Mouse (Mus musculus) midbrain, embryonic 14.5 days (tissue): ENCODE results near the gene Tarsl2. TPM values are rescaled to one million over a fixed set of nuclear protein-coding genes. Genes with fewer than 3 reads are reported as not detected.

Experiments
- ATAC-seq: fragments of 200-750 bp; cut with Nextera tagmentation; 2 replicates; pipeline ENCODE4 v1.8.0; 2017; ENCODE audit warnings: moderate number of reproducible peaks, moderate library complexity; ENCODE audit not compliant: low FRiP score, low TSS enrichment
- DNase-seq: peaks from one replicate; pipeline ENCODE4 v3.0.0-alpha.2; 2015
- H3K27ac ChIP-seq: fragments of 300-500 bp; sonication (generic); replicated peaks from 2 replicates; pipeline ENCODE4 v1.5.1; 2014; ENCODE audit warnings: mild to moderate bottlenecking, low read depth, low read length, moderate library complexity
- H3K27me3 ChIP-seq: fragments of 300-500 bp; sonication (generic); 2 replicates; pipeline ENCODE4 v1.6.1; 2014; ENCODE audit warnings: low read length, control low read depth, mixed read lengths; ENCODE audit not compliant: control insufficient read depth, insufficient read depth
- H3K36me3 ChIP-seq: fragments of 300-500 bp; sonication (generic); 2 replicates; pipeline ENCODE4 v1.6.1; 2014; ENCODE audit warnings: low read length, control low read depth; ENCODE audit not compliant: control insufficient read depth, insufficient read depth
- H3K4me1 ChIP-seq: fragments of 300-500 bp; sonication (generic); 2 replicates; pipeline ENCODE4 v1.6.1; 2014; ENCODE audit warnings: mild to moderate bottlenecking, antibody characterized with exemption, low read length, control low read depth; ENCODE audit not compliant: control insufficient read depth, insufficient read depth
- H3K4me2 ChIP-seq: fragments of 300-500 bp; sonication (generic); 2 replicates; pipeline ENCODE4 v1.6.1; 2014; ENCODE audit warnings: mild to moderate bottlenecking, low read length, moderate library complexity
- H3K4me3 ChIP-seq: fragments of 300-500 bp; sonication (generic); replicated peaks from 2 replicates; pipeline ENCODE4 v1.5.1; 2014; ENCODE audit warnings: low read depth, low read length
- H3K9ac ChIP-seq: fragments of 300-500 bp; sonication (generic); replicated peaks from 2 replicates; pipeline ENCODE4 v1.6.1; 2014; ENCODE audit warnings: mild to moderate bottlenecking, low read length, moderate library complexity
- H3K9me3 ChIP-seq: fragments of 300-500 bp; sonication (generic); 2 replicates; pipeline ENCODE4 v1.6.1; 2016; ENCODE audit warnings: low read length, control low read depth, mixed read lengths; ENCODE audit not compliant: control insufficient read depth
- WGBS: fragments of 180-500 bp; shearing (Covaris S2); extraction: QIAGEN DNeasy Blood & Tissue Kit; methylation state at CpG from one replicate; pipeline ENCODE4 v1.1.7; 2014; 5-methylcytosine and 5-hydroxymethylcytosine counted together
- polyA plus RNA-seq: library from polyadenylated mRNA; unstranded; fragments of >200 nt; fragmentation: Nextera tagmentation; extraction: Ambion mirVana; gene quantifications from 2 replicates; pipeline ENCODE4 v1.2.1, GENCODE M21; 2014

The Tarsl2 gene
- polyA plus RNA-seq, 1 experiment from 2014 or later = 17.6 TPM

GRCm38 (mm10) chr7:65678050-65678449, 33.4 kb downstream of the Tarsl2 start:
- peaks cover 16% of the 10 kb centered on the region for H3K36me3 ChIP-seq
- DNase-seq = peak; percentile 11
- 81% methylated on average over 10 of the region's 10 CpGs for WGBS

DNA sequence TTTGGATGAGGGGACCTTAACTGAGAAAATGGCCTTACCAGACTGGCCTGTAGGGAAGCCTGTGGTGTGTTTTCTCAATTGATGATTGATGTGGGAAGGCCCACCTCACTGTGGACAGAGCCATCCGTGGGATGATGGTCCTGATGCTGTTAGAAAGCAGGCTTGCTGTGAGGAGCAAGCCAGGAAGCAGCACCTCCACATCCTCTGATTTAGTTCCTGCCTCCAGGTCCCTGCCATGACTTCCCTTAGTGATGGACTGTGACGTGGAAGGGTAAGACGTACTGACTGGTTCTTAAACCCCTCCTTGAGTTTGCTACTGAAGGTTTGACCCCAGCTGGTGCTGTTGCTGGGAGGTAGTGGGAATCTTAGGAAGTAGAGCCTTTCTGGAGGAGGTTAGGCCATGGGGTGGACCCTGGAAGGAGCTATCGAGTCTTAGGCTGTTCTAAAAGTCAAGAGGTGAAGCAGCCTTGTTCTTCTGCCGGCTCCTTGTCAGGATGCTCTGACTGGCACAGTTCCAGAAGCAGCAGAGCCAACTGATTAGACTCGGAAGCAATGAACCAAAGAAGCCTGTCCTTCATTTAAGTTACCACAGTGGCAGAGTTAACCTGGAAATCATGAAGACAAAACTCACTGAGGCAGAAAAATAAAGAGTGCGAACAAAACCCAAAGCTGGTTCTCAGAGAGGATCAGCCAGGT, 34.4 kb downstream of the Tarsl2 start:
- Histone ChIP-seq H3K9me3 (no peaks in the 10 kb centered on the region), H3K27ac (no peak overlapping the region), H3K9ac (no peak overlapping the region), H3K4me1 (no peaks in the 10 kb centered on the region), H3K36me3 (peaks cover 16% of the 10 kb centered on the region), H3K4me3 (no peak overlapping the region), H3K27me3 (no peaks in the 10 kb centered on the region), H3K4me2 (no peak overlapping the region)
- WGBS = 67% methylated on average over 7 of the region's 7 CpGs
- ATAC-seq = no peak
- no peak for DNase-seq

More at GRCm38 (mm10) chr7:65678050-65678449, 33.4 kb downstream of the Tarsl2 start:
- no peak overlapping the region for H3K4me2 ChIP-seq
- H3K9ac ChIP-seq = no peak overlapping the region
- no peaks in the 10 kb centered on the region for H3K27me3 ChIP-seq
- no peaks in the 10 kb centered on the region for H3K4me1 ChIP-seq
- no peak overlapping the region for H3K27ac ChIP-seq
- H3K9me3 ChIP-seq = no peaks in the 10 kb centered on the region
- ATAC-seq = no peak
- H3K4me3 ChIP-seq = no peak overlapping the region

DNA sequence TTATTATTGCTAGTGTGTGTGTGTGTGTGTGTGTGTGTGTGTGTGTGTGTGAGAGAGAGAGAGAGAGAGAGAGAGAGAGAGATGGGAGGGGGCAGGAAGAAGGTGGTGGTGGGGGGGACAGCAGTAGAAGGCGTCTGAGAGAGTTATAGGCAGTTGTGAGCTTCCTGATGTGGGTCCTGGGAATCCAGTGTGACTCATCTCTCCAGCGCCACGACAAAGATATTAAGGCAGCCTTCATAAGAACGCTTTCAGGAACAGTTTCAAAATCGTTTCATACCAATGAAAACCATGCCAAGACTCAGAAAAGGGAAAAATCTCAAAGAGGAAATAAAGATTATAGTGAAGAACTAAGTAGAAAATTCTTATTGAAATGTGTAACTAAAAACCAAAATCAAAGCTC, 36.5 kb downstream of the Tarsl2 start:
- peaks cover 9% of the 10 kb centered on the region; the same call in 1 of the 2 replicates for H3K36me3 ChIP-seq
- no peak for ATAC-seq
- no peaks in the 10 kb centered on the region for H3K27me3 ChIP-seq
- H3K9me3 ChIP-seq = no peaks in the 10 kb centered on the region
- H3K4me2 ChIP-seq = no peak overlapping the region
- H3K4me3 ChIP-seq = no peak overlapping the region
- no peak overlapping the region for H3K27ac ChIP-seq
- no peak overlapping the region for H3K9ac ChIP-seq
- no peak for DNase-seq
- H3K4me1 ChIP-seq = no peaks in the 10 kb centered on the region
- WGBS = 83% methylated on average over 5 of the region's 5 CpGs

- H3K9me3 ChIP-seq = no peaks in the 10 kb centered on the region
- H3K27me3 ChIP-seq = no peaks in the 10 kb centered on the region
- DNase-seq = peak; percentile 13
- H3K36me3 ChIP-seq = peaks cover 7% of the 10 kb centered on the region
- ATAC-seq = no peak
- H3K9ac ChIP-seq = no peak overlapping the region
- no peaks in the 10 kb centered on the region for H3K4me1 ChIP-seq
- H3K4me3 ChIP-seq = no peak overlapping the region
- no peak overlapping the region for H3K4me2 ChIP-seq
- H3K27ac ChIP-seq = 0 out of 2 replicates have a peak overlapping the region, but pooled peaks have one; percentile 14
- 52% methylated on average over 7 of the region's 7 CpGs for WGBS
Observed at GRCm38 (mm10) chr7:65684256-65684835, 39.6 kb downstream of the Tarsl2 start.

GRCm38 (mm10) chr7:65686664-65687063, 42.0 kb downstream of the Tarsl2 start:
- no peaks in the 10 kb centered on the region for H3K9me3 ChIP-seq
- ATAC-seq = no peak
- H3K4me2 ChIP-seq = no peak overlapping the region
- no peak overlapping the region for H3K4me3 ChIP-seq
- no peaks in the 10 kb centered on the region for H3K27me3 ChIP-seq
- no peak overlapping the region for H3K9ac ChIP-seq
- H3K4me1 ChIP-seq = no peaks in the 10 kb centered on the region
- H3K27ac ChIP-seq = no peak overlapping the region
- DNase-seq = no peak
- peaks cover 7% of the 10 kb centered on the region for H3K36me3 ChIP-seq
- WGBS = 89% methylated on average over 9 of the region's 9 CpGs

- H3K27ac ChIP-seq = no peak within 1 kb of the TSS
- no peak within 1 kb of the TSS for H3K9ac ChIP-seq
- DNase-seq = no peak
- peaks cover 14% of the 10 kb centered on the region for H3K4me1 ChIP-seq
- 91% methylated on average over 7 of the region's 7 CpGs for WGBS
- H3K4me2 ChIP-seq = no peak within 1 kb of the TSS
- peaks cover 17% of the 10 kb centered on the region for H3K36me3 ChIP-seq
- H3K27me3 ChIP-seq = no peaks in the 10 kb centered on the region
- H3K9me3 ChIP-seq = no peaks in the 10 kb centered on the region
- H3K4me3 ChIP-seq = no peak within 1 kb of the TSS
- ATAC-seq = no peak
Observed at GRCm38 (mm10) chr7:65690869-65691268, 46.2 kb downstream of the Tarsl2 start, which contains the start of gene Tm2d3. Gene Tm2d3 (plus strand): TSS chr7:65691169.

DNA sequence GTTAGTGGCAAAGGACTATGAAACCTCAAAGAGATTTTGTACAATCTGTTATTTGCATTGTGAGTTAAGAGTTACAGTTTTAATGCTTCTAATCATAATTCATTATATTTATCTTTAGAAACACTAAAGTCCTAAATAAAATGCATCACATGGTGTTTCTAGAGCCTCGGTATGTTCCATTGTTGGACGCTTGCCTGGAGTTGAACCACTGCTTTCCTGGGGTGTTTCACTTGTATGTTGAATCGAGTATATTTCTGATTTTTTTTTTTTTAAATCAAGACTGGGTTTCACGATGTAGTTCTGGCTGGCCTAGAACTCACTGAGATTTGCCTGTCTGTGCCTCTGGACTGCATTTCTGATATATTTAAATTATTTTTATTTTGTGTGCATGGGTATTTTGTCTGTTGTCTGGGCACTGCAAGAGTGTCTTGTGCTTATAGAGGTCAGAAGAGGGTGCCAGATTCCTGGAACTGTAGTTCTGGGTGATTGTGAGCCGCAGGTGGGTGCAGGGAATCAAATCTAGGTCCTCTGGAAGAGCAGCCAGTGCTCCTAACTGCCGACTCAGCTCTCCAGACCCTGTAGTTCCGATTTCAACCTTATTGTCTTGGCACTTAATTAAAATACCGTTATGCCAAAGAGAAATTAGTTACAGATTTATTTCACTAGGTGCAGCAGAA, 47.4 kb downstream of the Tarsl2 start:
- peaks cover 25% of the 10 kb centered on the region for H3K36me3 ChIP-seq
- no peak for DNase-seq
- H3K9me3 ChIP-seq = no peaks in the 10 kb centered on the region
- peak overlapping the region; percentile 82 for H3K4me2 ChIP-seq
- no peak overlapping the region for H3K9ac ChIP-seq
- H3K27me3 ChIP-seq = no peaks in the 10 kb centered on the region
- no peak overlapping the region for H3K27ac ChIP-seq
- no peak for ATAC-seq
- no peak overlapping the region for H3K4me3 ChIP-seq
- H3K4me1 ChIP-seq = peaks cover 14% of the 10 kb centered on the region
- 82% methylated on average over 8 of the region's 8 CpGs for WGBS

DNA sequence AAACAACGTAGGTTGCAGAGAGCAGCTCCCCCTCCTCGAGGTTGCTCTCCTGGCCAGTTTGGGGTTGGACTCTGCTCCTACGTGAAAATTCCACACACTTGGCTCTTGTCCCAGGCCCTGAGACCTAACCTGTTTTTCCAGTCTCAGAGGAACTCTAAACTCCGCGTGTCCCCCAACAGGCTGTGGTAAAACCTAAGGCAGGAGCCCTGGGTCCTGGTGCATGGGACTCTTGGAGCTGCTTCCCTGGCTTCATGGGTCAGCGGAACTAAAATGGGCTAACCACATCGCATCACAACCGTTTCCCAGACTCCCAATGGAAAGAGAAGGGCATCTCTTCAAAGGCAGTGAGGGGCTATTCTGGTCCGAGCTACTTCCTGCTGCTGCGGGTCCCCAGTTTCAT, 48.2 kb downstream of the Tarsl2 start:
- DNase-seq (no peak), ATAC-seq (no peak)
- Histone ChIP-seq H3K36me3 (peaks cover 29% of the 10 kb centered on the region), H3K9ac (peak overlapping the region; percentile 77), H3K27ac (peak overlapping the region; percentile 82), H3K4me1 (peaks cover 14% of the 10 kb centered on the region), H3K9me3 (no peaks in the 10 kb centered on the region), H3K4me3 (peak overlapping the region; percentile 79), H3K4me2 (peak overlapping the region; percentile 82), H3K27me3 (no peaks in the 10 kb centered on the region)
- WGBS = under 1% methylated on average over 10 of the region's 10 CpGs
